Mouse (Mus musculus) limb, embryonic 12.5 days (tissue): ENCODE data around the gene Gm20388. TPM values are rescaled to one million over a fixed set of nuclear protein-coding genes. Genes with fewer than 3 reads are reported as not detected.
A peak's percentile ranks its signal among the peaks of the same experiment; 100 is the strongest.

Experiments
- ATAC-seq: fragments of 200-750 bp; cut with Nextera tagmentation; 2 replicates; pipeline ENCODE4 v1.8.0; 2017; ENCODE audit warnings: low read depth, moderate TSS enrichment; ENCODE audit not compliant: insufficient number of reproducible peaks, insufficient read depth, low FRiP score, low TSS enrichment
- H3K27ac ChIP-seq: fragments of 300-500 bp; sonication (generic); 2 replicates; pipeline ENCODE4 v1.5.1; 2016; ENCODE audit warnings: mild to moderate bottlenecking, moderate library complexity
- H3K27me3 ChIP-seq: fragments of 300-500 bp; sonication (generic); 2 replicates; pipeline ENCODE4 v1.6.1; 2016; ENCODE audit warnings: mild to moderate bottlenecking, moderate library complexity
- H3K36me3 ChIP-seq: fragments of 300-500 bp; sonication (generic); 2 replicates; pipeline ENCODE4 v1.6.1; 2016; ENCODE audit warnings: mild to moderate bottlenecking, moderate library complexity
- H3K4me1 ChIP-seq: fragments of 300-500 bp; sonication (generic); replicated peaks from 2 replicates; pipeline ENCODE4 v1.6.1; 2016
- H3K4me2 ChIP-seq: fragments of 300-500 bp; sonication (generic); 2 replicates; pipeline ENCODE4 v1.6.1; 2016; ENCODE audit warnings: mild to moderate bottlenecking, moderate library complexity
- H3K4me3 ChIP-seq: fragments of 300-500 bp; sonication (generic); replicated peaks from 2 replicates; pipeline ENCODE4 v1.5.1; 2016; ENCODE audit warnings: mild to moderate bottlenecking
- H3K9ac ChIP-seq: fragments of 300-500 bp; sonication (generic); replicated peaks from 2 replicates; pipeline ENCODE4 v1.6.1; 2016; ENCODE audit warnings: mild to moderate bottlenecking, moderate library complexity
- H3K9me3 ChIP-seq: fragments of 300-500 bp; sonication (generic); 2 replicates; pipeline ENCODE4 v1.6.1; 2016; ENCODE audit warnings: mild to moderate bottlenecking, moderate library complexity
- WGBS: fragments of 180-500 bp; shearing (Covaris S2); methylation state at CpG from one replicate; pipeline ENCODE4 v1.1.7; 2016; 5-methylcytosine and 5-hydroxymethylcytosine counted together
- polyA plus RNA-seq: library from polyadenylated mRNA; unstranded; fragments of >200 nt; fragmentation: Nextera tagmentation; extraction: Ambion mirVana; gene quantifications from 2 replicates; pipeline ENCODE4 v1.2.1, GENCODE M21; 2016

Gm20388 gene
- polyA plus RNA-seq, 1 experiment from 2014 or later = not detected

- no peaks in the 10 kb centered on the region for H3K4me1 ChIP-seq
- 79% methylated on average over 7 of the region's 7 CpGs for WGBS
- 0 out of 2 replicates have a peak, but pooled peaks cover 8% of the 10 kb centered on the region for H3K27me3 ChIP-seq
Measured at GRCm38 (mm10) chr8:123791845-123792225, 3881.2 kb downstream of the Gm20388 start.

GRCm38 (mm10) chr8:123793900-123794299 lies 3883.3 kb downstream of the Gm20388 start:
- Histone ChIP-seq H3K36me3 (no peaks in the 10 kb centered on the region), H3K27me3 (no peaks in the 10 kb centered on the region), H3K9ac (no peak overlapping the region), H3K4me3 (no peak overlapping the region), H3K4me2 (no peak overlapping the region), H3K27ac (no peak overlapping the region), H3K9me3 (no peaks in the 10 kb centered on the region), H3K4me1 (no peaks in the 10 kb centered on the region; the same call in 1 of the 2 replicates)
- 30% methylated on average over 10 of the region's 10 CpGs for WGBS
- ATAC-seq = no peak

More at GRCm38 (mm10) chr8:123791845-123792225, 3881.2 kb downstream of the Gm20388 start:
- ATAC-seq = no peak
- Histone ChIP-seq H3K9me3 (no peaks in the 10 kb centered on the region), H3K4me3 (no peak overlapping the region), H3K4me2 (no peak overlapping the region), H3K27ac (no peak overlapping the region), H3K9ac (no peak overlapping the region), H3K36me3 (no peaks in the 10 kb centered on the region)

- Histone ChIP-seq H3K4me2 (no peak overlapping the region), H3K9me3 (no peaks in the 10 kb centered on the region), H3K4me3 (no peak overlapping the region), H3K4me1 (peaks cover 5% of the 10 kb centered on the region), H3K9ac (no peak overlapping the region), H3K27ac (no peak overlapping the region), H3K36me3 (no peaks in the 10 kb centered on the region), H3K27me3 (no peaks in the 10 kb centered on the region)
- WGBS = 83% methylated on average over 4 of the region's 4 CpGs
- no peak for ATAC-seq
Measured at GRCm38 (mm10) chr8:123794766-123795165, 3884.1 kb downstream of the Gm20388 start.

- H3K36me3 ChIP-seq = no peaks in the 10 kb centered on the region
- 55% methylated on average over 4 of the region's 4 CpGs for WGBS
- ATAC-seq = no peak
Measured at GRCm38 (mm10) chr8:123796758-123797157, 3886.1 kb downstream of the Gm20388 start.

GRCm38 (mm10) chr8:123797928-123798327 lies 3887.3 kb downstream of the Gm20388 start:
- WGBS = 90% methylated on average over 15 of the region's 15 CpGs
- Histone ChIP-seq H3K27ac (no peak overlapping the region), H3K9me3 (peaks cover 7% of the 10 kb centered on the region; the same call in 1 of the 2 replicates), H3K4me1 (peaks cover 10% of the 10 kb centered on the region), H3K4me3 (no peak overlapping the region), H3K27me3 (no peaks in the 10 kb centered on the region), H3K4me2 (no peak overlapping the region), H3K9ac (no peak overlapping the region), H3K36me3 (no peaks in the 10 kb centered on the region)
- ATAC-seq = no peak

More at GRCm38 (mm10) chr8:123796758-123797157, 3886.1 kb downstream of the Gm20388 start:
- Histone ChIP-seq H3K4me3 (no peak overlapping the region), H3K4me1 (peaks cover 10% of the 10 kb centered on the region), H3K27me3 (no peaks in the 10 kb centered on the region), H3K9ac (no peak overlapping the region), H3K4me2 (no peak overlapping the region), H3K27ac (no peak overlapping the region), H3K9me3 (peaks cover 7% of the 10 kb centered on the region; the same call in 1 of the 2 replicates)

GRCm38 (mm10) chr8:123799434-123799833 lies 3888.8 kb downstream of the Gm20388 start:
- H3K4me2 ChIP-seq = no peak overlapping the region
- no peak overlapping the region for H3K4me3 ChIP-seq
- H3K4me1 ChIP-seq = peaks cover 10% of the 10 kb centered on the region
- no peak overlapping the region for H3K27ac ChIP-seq
- H3K9ac ChIP-seq = no peak overlapping the region
- WGBS = 64% methylated on average over 6 of the region's 6 CpGs
- no peaks in the 10 kb centered on the region for H3K36me3 ChIP-seq
- ATAC-seq = no peak
- H3K9me3 ChIP-seq = peaks cover 7% of the 10 kb centered on the region; the same call in 1 of the 2 replicates
- no peaks in the 10 kb centered on the region for H3K27me3 ChIP-seq

GRCm38 (mm10) chr8:123799885-123800284 lies 3889.2 kb downstream of the Gm20388 start:
- 6% methylated on average over 3 of the region's 3 CpGs for WGBS
- Histone ChIP-seq H3K9me3 (peaks cover 7% of the 10 kb centered on the region; the same call in 1 of the 2 replicates), H3K9ac (no peak overlapping the region), H3K4me3 (no peak overlapping the region), H3K27me3 (no peaks in the 10 kb centered on the region), H3K27ac (no peak overlapping the region), H3K4me1 (peaks cover 10% of the 10 kb centered on the region), H3K4me2 (no peak overlapping the region), H3K36me3 (no peaks in the 10 kb centered on the region)
- 0 out of 2 replicates have a peak, but pooled peaks have one; percentile 56 for ATAC-seq

- H3K9me3 ChIP-seq = peaks cover 7% of the 10 kb centered on the region; the same call in 1 of the 2 replicates
- no peak overlapping the region for H3K4me2 ChIP-seq
Measured at GRCm38 (mm10) chr8:123800867-123801266, 3890.2 kb downstream of the Gm20388 start.

GRCm38 (mm10) chr8:123801538-123801937 lies 3890.9 kb downstream of the Gm20388 start:
- no peak for ATAC-seq
- H3K9me3 ChIP-seq = peaks cover 7% of the 10 kb centered on the region; the same call in 1 of the 2 replicates
- H3K27ac ChIP-seq = no peak overlapping the region
- 86% methylated on average over 2 of the region's 2 CpGs for WGBS
- peaks cover 19% of the 10 kb centered on the region for H3K4me1 ChIP-seq
- H3K36me3 ChIP-seq = no peaks in the 10 kb centered on the region
- no peak overlapping the region for H3K4me2 ChIP-seq
- H3K9ac ChIP-seq = no peak overlapping the region
- no peak overlapping the region for H3K4me3 ChIP-seq
- no peaks in the 10 kb centered on the region for H3K27me3 ChIP-seq

More at GRCm38 (mm10) chr8:123800867-123801266, 3890.2 kb downstream of the Gm20388 start:
- WGBS = 95% methylated on average over 7 of the region's 7 CpGs
- peaks cover 17% of the 10 kb centered on the region for H3K4me1 ChIP-seq
- no peak overlapping the region for H3K9ac ChIP-seq
- H3K4me3 ChIP-seq = no peak overlapping the region
- ATAC-seq = no peak
- H3K27ac ChIP-seq = no peak overlapping the region
- no peaks in the 10 kb centered on the region for H3K27me3 ChIP-seq
- no peaks in the 10 kb centered on the region for H3K36me3 ChIP-seq

GRCm38 (mm10) chr8:123803639-123804038 lies 3893.0 kb downstream of the Gm20388 start:
- no peak overlapping the region for H3K27ac ChIP-seq
- H3K27me3 ChIP-seq = no peaks in the 10 kb centered on the region
- H3K36me3 ChIP-seq = no peaks in the 10 kb centered on the region
- WGBS = 88% methylated on average over 1 of the region's 1 CpGs
- no peak overlapping the region for H3K4me3 ChIP-seq
- peaks cover 32% of the 10 kb centered on the region for H3K4me1 ChIP-seq
- no peak for ATAC-seq
- no peak overlapping the region for H3K9ac ChIP-seq
- H3K9me3 ChIP-seq = peaks cover 7% of the 10 kb centered on the region; the same call in 1 of the 2 replicates
- H3K4me2 ChIP-seq = no peak overlapping the region

GRCm38 (mm10) chr8:123804586-123804985 lies 3893.9 kb downstream of the Gm20388 start:
- WGBS = 87% methylated on average over 7 of the region's 7 CpGs
- peaks cover 28% of the 10 kb centered on the region for H3K4me1 ChIP-seq
- H3K27me3 ChIP-seq = no peaks in the 10 kb centered on the region

More at GRCm38 (mm10) chr8:123804586-123804985, 3893.9 kb downstream of the Gm20388 start:
- H3K4me3 ChIP-seq = no peak overlapping the region
- no peak overlapping the region for H3K9ac ChIP-seq
- H3K4me2 ChIP-seq = no peak overlapping the region
- no peak for ATAC-seq
- no peak overlapping the region for H3K27ac ChIP-seq
- peaks cover 7% of the 10 kb centered on the region; the same call in 1 of the 2 replicates for H3K9me3 ChIP-seq
- peaks cover 7% of the 10 kb centered on the region; the same call in 1 of the 2 replicates for H3K36me3 ChIP-seq
